In genomic region chrX:53676943-53677342, GRCm38 (mm10) we compare ENCODE assay signal across 8 mouse cellular contexts. TPM values are rescaled to one million over a fixed set of nuclear protein-coding genes. Genes with fewer than 3 reads are reported as not detected.
DNase-seq lines count a peak whose midpoint lies in the region.
"Not testable (repeated sequence)": the region's sequence is repeated elsewhere in the genome, so short reads cannot be mapped to it uniquely, and the experiment has no call there.

No protein-coding gene starts in this region.

- intact Hi-C loops in gastrocnemius, postnatal 14 days (cut with DNase I; ENCODE audit: low total_unique reads): not testable (repeated sequence)

- DNase-seq in adrenal gland, adult (ENCODE audit: inconsistent age in 2 of 2, low spot score in 1 of 2): peak; percentile 69 to 93
- DNase-seq in cerebellum, postnatal 4 days (ENCODE audit: low spot score in 2 of 2): peak; percentile 46 to 65
- DNase-seq in gastrocnemius, postnatal 14 days: peak; percentile 38
- peak; percentile 77 for DNase-seq in kidney, adult 18-20 months
- peak; percentile 40 to 66 for DNase-seq in layer of hippocampus, postnatal 36 days
- DNase-seq in lung, postnatal 36 days: peak; percentile 84
- DNase-seq in right cerebral cortex, postnatal 10 days (ENCODE audit: low spot score in 2 of 2): peak; percentile 57 to 75
- peak; percentile 71 for DNase-seq in thymus, postnatal 25 days

RNA-seq across cellular contexts. Expression of gene Rtl8b, which starts 6.7 kb away (rescaled TPM):
- total RNA-seq in gastrocnemius, postnatal 14 days (2021): 100 to 1,000 TPM in 1 of 2 experiments, 10 to 100 TPM in 1; 88.7 to 100 TPM
- 100 to 1,000 TPM; 177 to 197 TPM for total RNA-seq in layer of hippocampus, postnatal 36 days (2021)

RNA-seq across cellular contexts. Expression of gene Rtl8a, which starts 33.5 kb away (rescaled TPM):
- 100 to 1,000 TPM in 1 of 2 experiments, 10 to 100 TPM in 1; 92.8 to 118 TPM for total RNA-seq in gastrocnemius, postnatal 14 days (2021)
- 100 to 1,000 TPM; 187 to 256 TPM for total RNA-seq in layer of hippocampus, postnatal 36 days (2021)

RNA-seq across cellular contexts. Expression of gene 4930502E18Rik, which starts 47.7 kb away (rescaled TPM):
- not detected for total RNA-seq in gastrocnemius, postnatal 14 days (2021)
- under 1 TPM; 0.32 to 0.43 TPM for total RNA-seq in layer of hippocampus, postnatal 36 days (2021)

Comparison
In these comparisons a context has a peak if more than half of its experiments do, and no peak if none do; other contexts are left out.
1. Peak in every context shown above with its lines: DNase-seq.